In the genomic region with DNA sequence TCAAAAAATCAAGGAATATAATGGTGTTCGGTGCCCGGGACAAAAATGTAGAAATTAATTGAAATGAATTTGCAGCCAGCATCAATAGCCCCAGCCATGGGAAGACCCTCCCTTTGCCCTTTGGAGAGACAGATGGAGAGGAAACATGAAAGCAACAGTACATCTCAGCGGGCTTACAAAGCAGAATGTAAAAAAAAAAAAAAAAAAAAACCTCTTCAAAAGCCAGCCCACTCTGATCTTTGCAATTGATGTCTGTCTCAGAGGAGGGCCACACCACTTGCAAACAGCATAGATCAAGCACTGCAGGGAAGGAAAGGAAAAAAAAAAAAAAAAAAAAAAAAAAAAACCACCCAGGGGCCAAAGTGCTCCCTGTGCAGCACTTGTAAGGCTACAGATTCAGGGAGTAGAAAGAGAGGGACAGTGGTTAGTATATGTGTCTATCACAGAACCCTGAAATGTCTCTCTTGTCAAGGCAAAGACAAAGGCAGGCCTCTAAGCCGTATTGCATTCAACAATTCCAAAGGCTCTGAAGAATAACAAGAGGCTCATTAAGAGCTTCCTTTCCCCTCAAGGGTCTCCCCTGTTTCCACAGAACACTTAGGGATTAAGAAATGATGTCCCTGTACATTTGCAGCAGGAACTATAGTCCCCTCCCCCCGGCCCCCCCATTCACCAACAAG, we compare ENCODE assay signal across 9 mouse cellular contexts. TPM values are rescaled to one million over a fixed set of nuclear protein-coding genes. Genes with fewer than 3 reads are reported as not detected.
DNase-seq lines count a peak whose midpoint lies in the region; ATAC-seq and TF ChIP-seq lines count a peak whose summit lies in the region.
"Had no signal": no experiment of that assay in that cellular context is flagged by ENCODE, and none has a peak within 500 bp of the region (broad histone marks: within the 10 kb centered on the region; RNA-seq: fewer than 3 reads in every experiment).

No protein-coding gene starts in this region.

- H3K9ac ChIP-seq in lung, embryonic 15.5 days = no peak overlapping the region
- no peak overlapping the region for H3K9ac ChIP-seq in embryonic facial prominence, embryonic 15.5 days
- H3K9ac ChIP-seq in limb, embryonic 15.5 days = no peak overlapping the region
- H3K9ac ChIP-seq in stomach, postnatal 0 days (ENCODE audit: low read length) = no peak overlapping the region

- peaks cover 39% of the 10 kb centered on the region for H3K4me1 ChIP-seq in lung, embryonic 15.5 days
- peaks cover 37% of the 10 kb centered on the region for H3K4me1 ChIP-seq in embryonic facial prominence, embryonic 15.5 days
- H3K4me1 ChIP-seq in limb, embryonic 15.5 days = peaks cover 38% of the 10 kb centered on the region
- peaks cover 11% of the 10 kb centered on the region; the same call in 1 of the 2 replicates for H3K4me1 ChIP-seq in stomach, postnatal 0 days (replicated peaks; ENCODE audit: control insufficient read depth, insufficient read depth)

- TF ChIP-seq EP300 in stomach, postnatal 0 days (optimal IDR thresholded peaks at IDR 0.05) = no peak

- H3K27ac ChIP-seq in lung, embryonic 15.5 days = peak overlapping the region; percentile 84
- peak overlapping the region; percentile 87 for H3K27ac ChIP-seq in embryonic facial prominence, embryonic 15.5 days (replicated peaks)
- peak overlapping the region; percentile 84; the same call in 1 of the 2 replicates for H3K27ac ChIP-seq in limb, embryonic 15.5 days
- peak overlapping the region; percentile 75; the same call in 1 of the 2 replicates for H3K27ac ChIP-seq in stomach, postnatal 0 days (replicated peaks)

- H3K4me2 ChIP-seq in lung, embryonic 15.5 days = no peak overlapping the region
- no peak overlapping the region for H3K4me2 ChIP-seq in embryonic facial prominence, embryonic 15.5 days (replicated peaks)
- H3K4me2 ChIP-seq in limb, embryonic 15.5 days = no peak overlapping the region
- H3K4me2 ChIP-seq in stomach, postnatal 0 days (replicated peaks; ENCODE audit: low read depth) = no peak overlapping the region

- no peak for ATAC-seq in lung, embryonic 15.5 days (ENCODE audit: borderline replicate concordance, extremely low read depth, low FRiP score, low TSS enrichment)
- no peak for ATAC-seq in embryonic facial prominence, embryonic 15.5 days (ENCODE audit: insufficient number of reproducible peaks, low FRiP score, low TSS enrichment, low read depth)
- no peak for ATAC-seq in limb, embryonic 15.5 days (ENCODE audit: insufficient number of reproducible peaks, low FRiP score, low TSS enrichment, low read depth)
- no peak for ATAC-seq in stomach, postnatal 0 days (ENCODE audit: low FRiP score, low TSS enrichment)

- no peaks in the 10 kb centered on the region for H3K9me3 ChIP-seq in lung, embryonic 15.5 days
- H3K9me3 ChIP-seq in embryonic facial prominence, embryonic 15.5 days (replicated peaks) = no peaks in the 10 kb centered on the region
- no peaks in the 10 kb centered on the region for H3K9me3 ChIP-seq in limb, embryonic 15.5 days
- H3K9me3 ChIP-seq in stomach, postnatal 0 days (ENCODE audit: control insufficient read depth, low read length) = no peaks in the 10 kb centered on the region

- peaks cover 3% of the 10 kb centered on the region; the same call in 1 of the 2 replicates for H3K36me3 ChIP-seq in lung, embryonic 15.5 days
- peaks cover 6% of the 10 kb centered on the region; the same call in 1 of the 2 replicates for H3K36me3 ChIP-seq in embryonic facial prominence, embryonic 15.5 days
- peaks cover 3% of the 10 kb centered on the region; the same call in 1 of the 2 replicates for H3K36me3 ChIP-seq in limb, embryonic 15.5 days
- 0 out of 2 replicates have a peak, but pooled peaks cover 5% of the 10 kb centered on the region for H3K36me3 ChIP-seq in stomach, postnatal 0 days (ENCODE audit: control insufficient read depth, insufficient read depth, low read length)

- no peak overlapping the region for H3K4me3 ChIP-seq in lung, embryonic 15.5 days
- no peak overlapping the region for H3K4me3 ChIP-seq in embryonic facial prominence, embryonic 15.5 days (replicated peaks)
- no peak overlapping the region for H3K4me3 ChIP-seq in limb, embryonic 15.5 days
- no peak overlapping the region for H3K4me3 ChIP-seq in stomach, postnatal 0 days (ENCODE audit: low read depth, low read length)

- no peak for DNase-seq in lung, postnatal 10 days
- no peak for DNase-seq in stomach, postnatal 0 days (ENCODE audit: low spot score)
- no peak for DNase-seq in adrenal gland, postnatal 25 days
- DNase-seq in layer of hippocampus, postnatal 10 days (ENCODE audit: low spot score in 2 of 2) = no peak
- DNase-seq: cerebellum, postnatal 25 days; lung, adult 2 months had no signal

- H3K27me3 ChIP-seq in lung, embryonic 15.5 days = no peaks in the 10 kb centered on the region
- no peaks in the 10 kb centered on the region for H3K27me3 ChIP-seq in embryonic facial prominence, embryonic 15.5 days
- no peaks in the 10 kb centered on the region for H3K27me3 ChIP-seq in limb, embryonic 15.5 days
- no peaks in the 10 kb centered on the region for H3K27me3 ChIP-seq in stomach, postnatal 0 days (ENCODE audit: control insufficient read depth, insufficient read depth, low read length)

- 50% methylated on average over 5 of the region's 5 CpGs for WGBS in lung, embryonic 15.5 days
- 37% methylated on average over 5 of the region's 5 CpGs for WGBS in embryonic facial prominence, embryonic 15.5 days
- WGBS in limb, embryonic 15.5 days = 36% methylated on average over 5 of the region's 5 CpGs
- WGBS in stomach, postnatal 0 days = 57% methylated on average over 5 of the region's 5 CpGs

- TF ChIP-seq CTCF in stomach, postnatal 0 days (IDR thresholded peaks at IDR 0.05; ENCODE audit: low read depth) = no peak

RNA-seq across cellular contexts. Expression of a gene that starts 24.4 kb away (rescaled TPM):
- polyA plus RNA-seq in lung, embryonic 15.5 days (2015; fragmentation: Nextera tagmentation; extraction: Ambion mirVana) = 36.4 and 37.1 TPM in 2 replicates
- 35.3 and 37.4 TPM in 2 replicates for polyA plus RNA-seq in embryonic facial prominence, embryonic 15.5 days (2015; fragmentation: Nextera tagmentation; extraction: Ambion mirVana)
- 33.5 and 35.9 TPM in 2 replicates for polyA plus RNA-seq in limb, embryonic 15.5 days (2015; fragmentation: Nextera tagmentation; extraction: Ambion mirVana)
- 36.5 and 37.1 TPM in 2 replicates for polyA plus RNA-seq in stomach, postnatal 0 days (2015; fragmentation: Nextera tagmentation; extraction: Ambion mirVana)
- total RNA-seq in adrenal gland, postnatal 25 days (2021) = 71.5 and 72.6 TPM in 2 replicates
- 10 to 100 TPM; 18.3 to 19.3 TPM for total RNA-seq in layer of hippocampus, postnatal 10 days (2021)

RNA-seq across cellular contexts. Expression of a gene that starts 25.8 kb away (rescaled TPM):
- 35.5 and 39.2 TPM in 2 replicates for polyA plus RNA-seq in lung, embryonic 15.5 days (2015; fragmentation: Nextera tagmentation; extraction: Ambion mirVana)
- 39.8 and 42.3 TPM in 2 replicates for polyA plus RNA-seq in embryonic facial prominence, embryonic 15.5 days (2015; fragmentation: Nextera tagmentation; extraction: Ambion mirVana)
- 30.5 and 37.2 TPM in 2 replicates for polyA plus RNA-seq in limb, embryonic 15.5 days (2015; fragmentation: Nextera tagmentation; extraction: Ambion mirVana)
- 23.6 and 28.4 TPM in 2 replicates for polyA plus RNA-seq in stomach, postnatal 0 days (2015; fragmentation: Nextera tagmentation; extraction: Ambion mirVana)
- total RNA-seq in adrenal gland, postnatal 25 days (2021) = 21.4 and 25.7 TPM in 2 replicates
- 10 to 100 TPM; 23.1 to 26.6 TPM for total RNA-seq in layer of hippocampus, postnatal 10 days (2021)

RNA-seq across cellular contexts. Expression of a gene that starts 25.9 kb away (rescaled TPM):
- 21.4 and 22.6 TPM in 2 replicates for polyA plus RNA-seq in lung, embryonic 15.5 days (2015; fragmentation: Nextera tagmentation; extraction: Ambion mirVana)
- polyA plus RNA-seq in embryonic facial prominence, embryonic 15.5 days (2015; fragmentation: Nextera tagmentation; extraction: Ambion mirVana) = 26.3 and 26.7 TPM in 2 replicates
- polyA plus RNA-seq in limb, embryonic 15.5 days (2015; fragmentation: Nextera tagmentation; extraction: Ambion mirVana) = 21.0 and 22.1 TPM in 2 replicates
- 2.7 and 3.4 TPM in 2 replicates for polyA plus RNA-seq in stomach, postnatal 0 days (2015; fragmentation: Nextera tagmentation; extraction: Ambion mirVana)
- 11.8 and 12.9 TPM in 2 replicates for total RNA-seq in adrenal gland, postnatal 25 days (2021)
- total RNA-seq in layer of hippocampus, postnatal 10 days (2021) = 1 to 10 TPM; 9.3 to 9.8 TPM
